Mouse (Mus musculus) heart, embryonic 10.5 days (tissue): ENCODE data around the gene Zcchc8. TPM values are rescaled to one million over a fixed set of nuclear protein-coding genes. Genes with fewer than 3 reads are reported as not detected.

Source experiments
- DNase-seq: peaks from one replicate; pipeline ENCODE4 v3.0.0-alpha.2; 2017; ENCODE audit warnings: low spot score
- H3K27ac ChIP-seq: fragments of 300-500 bp; sonication (generic); 2 replicates; pipeline ENCODE4 v1.5.1; 2016; ENCODE audit warnings: mild to moderate bottlenecking
- H3K27me3 ChIP-seq: fragments of 300-500 bp; sonication (generic); 2 replicates; pipeline ENCODE4 v1.6.1; 2016; ENCODE audit warnings: mild to moderate bottlenecking; ENCODE audit not compliant: poor library complexity, insufficient read depth, severe bottlenecking
- H3K36me3 ChIP-seq: fragments of 300-500 bp; sonication (generic); 2 replicates; pipeline ENCODE4 v1.6.1; 2016; ENCODE audit warnings: mild to moderate bottlenecking, moderate library complexity
- H3K4me1 ChIP-seq: fragments of 300-500 bp; sonication (generic); 2 replicates; pipeline ENCODE4 v1.6.1; 2016; ENCODE audit warnings: mild to moderate bottlenecking
- H3K4me3 ChIP-seq: fragments of 300-500 bp; sonication (generic); 2 replicates; pipeline ENCODE4 v1.5.1; 2016; ENCODE audit warnings: mild to moderate bottlenecking, moderate library complexity
- H3K9me3 ChIP-seq: fragments of 300-500 bp; sonication (generic); 2 replicates; pipeline ENCODE4 v1.6.1; 2016; ENCODE audit warnings: mild to moderate bottlenecking, moderate library complexity
- WGBS: fragments of 180-500 bp; shearing (Covaris S2); methylation state at CpG from one replicate; pipeline ENCODE4 v1.1.7; 2016; 5-methylcytosine and 5-hydroxymethylcytosine counted together
- polyA plus RNA-seq: library from polyadenylated mRNA; unstranded; fragments of >200 nt; fragmentation: Nextera tagmentation; extraction: Ambion mirVana; gene quantifications from 2 replicates; pipeline ENCODE4 v1.2.1, GENCODE M21; 2016

Gene Zcchc8
- polyA plus RNA-seq, 1 experiment from 2014 or later: 77.0 TPM

DNA sequence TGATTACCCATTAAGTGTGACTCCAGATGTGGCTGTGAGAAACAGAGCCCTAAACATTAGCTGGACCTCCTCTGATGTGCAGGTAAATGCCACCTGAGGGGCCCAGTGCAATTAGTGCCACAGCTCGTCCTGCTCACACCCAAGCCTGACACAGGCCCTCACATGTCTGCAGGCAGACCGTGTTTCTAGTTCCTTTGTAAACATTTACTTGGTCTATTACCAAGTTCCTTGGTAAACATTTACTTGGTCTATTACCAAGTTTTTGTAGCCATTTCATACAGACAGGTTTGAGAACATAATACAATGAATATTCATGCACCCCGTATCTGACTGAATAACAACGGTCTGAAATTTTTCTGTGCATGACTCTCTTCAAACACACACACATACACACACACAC is 11.3 kb downstream of the Zcchc8 start:
- H3K27me3 ChIP-seq: no peaks in the 10 kb centered on the region
- H3K27ac ChIP-seq: no peak overlapping the region
- no peaks in the 10 kb centered on the region for H3K9me3 ChIP-seq
- DNase-seq: no peak
- no peaks in the 10 kb centered on the region for H3K4me1 ChIP-seq
- no peak overlapping the region for H3K4me3 ChIP-seq
- 92% methylated on average over 4 of the region's 4 CpGs for WGBS
- H3K36me3 ChIP-seq: peaks cover 99% of the 10 kb centered on the region

DNA sequence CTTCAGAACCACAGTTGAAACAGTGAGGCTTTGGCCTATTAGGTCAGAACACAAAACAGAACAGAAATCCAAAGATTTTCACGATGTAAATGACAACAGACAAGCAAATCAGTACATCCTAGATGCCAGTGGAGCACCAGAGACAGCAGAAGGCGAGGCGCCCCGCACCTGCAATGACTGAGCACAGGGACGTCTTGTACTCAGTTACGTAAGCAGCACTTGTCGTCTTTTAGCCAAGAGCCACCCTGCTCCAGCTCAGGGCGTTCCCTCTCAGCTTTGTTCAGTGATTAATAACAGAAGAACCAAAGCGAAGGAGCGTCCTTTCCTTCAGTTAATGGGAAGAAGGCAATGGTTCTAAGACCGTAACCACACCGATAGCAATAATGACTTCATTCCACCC is 12.3 kb downstream of the Zcchc8 start:
- Histone ChIP-seq H3K27ac (no peak overlapping the region), H3K36me3 (peaks cover 99% of the 10 kb centered on the region), H3K4me1 (no peaks in the 10 kb centered on the region), H3K4me3 (no peak overlapping the region), H3K9me3 (no peaks in the 10 kb centered on the region), H3K27me3 (no peaks in the 10 kb centered on the region)
- DNase-seq: no peak
- WGBS: 96% methylated on average over 12 of the region's 12 CpGs

- Histone ChIP-seq H3K9me3 (no peaks in the 10 kb centered on the region), H3K27ac (no peak overlapping the region), H3K4me1 (no peaks in the 10 kb centered on the region), H3K4me3 (no peak overlapping the region), H3K36me3 (peaks cover 82% of the 10 kb centered on the region), H3K27me3 (no peaks in the 10 kb centered on the region)
- no peak for DNase-seq
- 73% methylated on average over 11 of the region's 11 CpGs for WGBS
These were observed 20.3 kb downstream of the Zcchc8 start for GRCm38 (mm10) chr5:123700625-123701024.

DNA sequence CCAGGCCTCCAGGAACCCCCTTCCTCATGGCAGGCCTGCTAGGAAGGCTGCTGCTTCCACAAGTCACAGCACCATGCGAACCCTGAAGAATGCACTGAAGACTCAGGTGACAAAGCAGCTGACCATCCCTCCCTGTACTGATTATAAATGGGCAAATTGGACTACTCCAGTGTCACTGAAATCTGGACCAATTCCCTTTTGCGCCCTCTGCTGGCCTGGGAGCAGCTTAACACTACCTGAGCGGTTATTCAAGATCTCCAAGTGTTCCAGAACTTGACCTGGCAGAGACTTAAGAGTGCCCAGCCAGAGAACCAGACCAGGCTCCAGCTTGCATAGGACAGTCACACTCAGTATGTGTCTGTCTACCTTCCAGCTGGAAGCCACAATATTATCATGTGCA is 21.7 kb downstream of the Zcchc8 start:
- no peaks in the 10 kb centered on the region for H3K4me1 ChIP-seq
- peaks cover 67% of the 10 kb centered on the region for H3K36me3 ChIP-seq
- H3K4me3 ChIP-seq: no peak overlapping the region
- no peaks in the 10 kb centered on the region for H3K9me3 ChIP-seq
- WGBS: 27% methylated on average over 3 of the region's 3 CpGs
- H3K27ac ChIP-seq: no peak overlapping the region
- no peaks in the 10 kb centered on the region for H3K27me3 ChIP-seq
- no peak for DNase-seq

GRCm38 (mm10) chr5:123696961-123697360 is 23.9 kb downstream of the Zcchc8 start:
- 81% methylated on average over 4 of the region's 4 CpGs for WGBS
- no peak for DNase-seq
- Histone ChIP-seq H3K4me1 (no peaks in the 10 kb centered on the region), H3K27me3 (no peaks in the 10 kb centered on the region), H3K4me3 (no peak overlapping the region), H3K36me3 (peaks cover 45% of the 10 kb centered on the region), H3K27ac (no peak overlapping the region), H3K9me3 (no peaks in the 10 kb centered on the region)

GRCm38 (mm10) chr5:123696244-123696643 is 24.7 kb downstream of the Zcchc8 start:
- Histone ChIP-seq H3K4me3 (no peak overlapping the region), H3K27ac (no peak overlapping the region), H3K36me3 (peaks cover 38% of the 10 kb centered on the region), H3K27me3 (no peaks in the 10 kb centered on the region), H3K4me1 (no peaks in the 10 kb centered on the region), H3K9me3 (no peaks in the 10 kb centered on the region)
- DNase-seq: no peak
- WGBS: 93% methylated on average over 7 of the region's 7 CpGs

GRCm38 (mm10) chr5:123694468-123694867 is 26.4 kb downstream of the Zcchc8 start:
- 62% methylated on average over 6 of the region's 6 CpGs for WGBS
- Histone ChIP-seq H3K27ac (peak overlapping the region; percentile 62; the same call in 1 of the 2 replicates), H3K27me3 (no peaks in the 10 kb centered on the region), H3K9me3 (no peaks in the 10 kb centered on the region), H3K36me3 (peaks cover 23% of the 10 kb centered on the region), H3K4me1 (no peaks in the 10 kb centered on the region), H3K4me3 (no peak overlapping the region)
- no peak for DNase-seq

- no peaks in the 10 kb centered on the region for H3K9me3 ChIP-seq
- peaks cover 33% of the 10 kb centered on the region for H3K4me1 ChIP-seq
- 2% methylated on average over 63 of the region's 64 CpGs for WGBS
- peak within 1 kb of the TSS; percentile 99 for H3K4me3 ChIP-seq
- H3K36me3 ChIP-seq: no peaks in the 10 kb centered on the region
- peak within 1 kb of the TSS; percentile 99 for H3K27ac ChIP-seq
- H3K27me3 ChIP-seq: no peaks in the 10 kb centered on the region
- DNase-seq: peak; percentile 85
These were observed 36.4 kb downstream of the Zcchc8 start, which contains the start of gene Clip1 for GRCm38 (mm10) chr5:123684221-123685144. TSS of gene Clip1 (minus strand) at chr5:123684618.

DNA sequence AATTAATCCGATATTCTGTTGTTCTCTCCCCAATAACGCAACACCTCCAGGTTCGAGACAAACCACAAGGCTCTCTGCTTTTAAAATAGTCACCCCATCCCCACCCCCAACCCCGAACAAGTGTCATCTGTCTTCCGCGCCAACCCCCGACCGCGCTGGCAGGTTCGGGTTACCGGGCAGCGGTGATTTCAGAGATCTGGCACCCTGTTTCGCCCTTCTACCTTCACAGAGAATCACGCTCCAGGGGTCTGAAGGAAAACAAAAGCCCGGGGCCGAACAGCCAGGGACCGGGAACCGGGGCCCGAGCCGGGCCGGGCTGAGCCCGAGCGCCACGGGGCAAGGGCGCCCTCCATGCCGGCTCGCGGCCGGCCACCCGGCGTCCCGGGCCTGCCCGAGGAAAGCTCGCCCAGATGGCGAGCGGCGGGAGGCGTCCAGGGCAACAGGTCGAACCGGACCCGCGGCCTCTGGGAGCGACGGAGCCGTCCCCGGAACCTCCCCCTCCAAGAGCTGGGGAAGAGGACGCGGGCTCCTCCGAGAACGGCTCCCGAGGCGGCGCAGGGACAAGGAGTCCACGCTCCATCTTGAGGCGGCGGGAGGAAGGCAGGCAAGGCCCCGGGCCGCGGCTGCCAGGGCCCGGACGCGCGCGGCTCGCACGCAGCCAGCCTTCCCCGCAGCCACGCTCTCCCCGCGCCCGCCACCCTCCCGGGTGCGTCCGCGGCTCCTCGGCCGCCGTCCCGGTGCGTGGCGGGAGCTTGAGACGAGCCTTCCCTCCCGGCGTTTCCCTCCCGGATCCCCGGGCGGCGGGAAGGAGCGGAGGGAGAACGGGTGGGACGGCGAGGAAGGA is 37.3 kb downstream of the Zcchc8 start:
- H3K4me3 ChIP-seq: peak overlapping the region; percentile 99
- peaks cover 34% of the 10 kb centered on the region for H3K4me1 ChIP-seq
- under 1% methylated on average over 89 of the region's 92 CpGs for WGBS
- no peaks in the 10 kb centered on the region for H3K9me3 ChIP-seq
- no peaks in the 10 kb centered on the region for H3K36me3 ChIP-seq
- H3K27ac ChIP-seq: peak overlapping the region; percentile 99
- peak; percentile 86 for DNase-seq
- no peaks in the 10 kb centered on the region for H3K27me3 ChIP-seq

- Histone ChIP-seq H3K27ac (peak overlapping the region; percentile 99), H3K36me3 (no peaks in the 10 kb centered on the region), H3K4me3 (peak overlapping the region; percentile 99), H3K27me3 (no peaks in the 10 kb centered on the region), H3K4me1 (peaks cover 34% of the 10 kb centered on the region), H3K9me3 (no peaks in the 10 kb centered on the region)
- 6% methylated on average over 6 of the region's 6 CpGs for WGBS
- DNase-seq: no peak
These were observed 37.9 kb downstream of the Zcchc8 start for GRCm38 (mm10) chr5:123683043-123683376.

DNA sequence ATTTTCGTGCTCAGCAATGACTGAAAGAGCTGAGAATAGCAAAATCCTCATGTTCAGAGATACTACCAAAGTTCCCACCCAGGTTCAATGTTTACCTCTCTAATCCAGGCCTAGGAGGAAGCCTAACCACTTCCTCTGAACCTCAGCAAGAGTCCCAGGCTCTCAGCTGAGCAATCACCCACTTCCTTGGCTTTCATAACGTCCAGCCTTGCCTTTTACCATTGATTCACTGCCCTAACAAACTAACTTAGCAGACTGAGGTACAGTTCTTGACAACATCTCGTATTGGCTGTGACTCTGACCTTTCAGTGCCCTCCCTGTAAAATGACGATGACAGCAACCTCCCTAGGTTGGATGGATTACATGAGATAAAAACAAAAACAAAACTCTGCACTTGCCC is 38.5 kb downstream of the Zcchc8 start:
- no peak for DNase-seq
- no peaks in the 10 kb centered on the region for H3K27me3 ChIP-seq
- H3K4me3 ChIP-seq: peak overlapping the region; percentile 99
- peaks cover 2% of the 10 kb centered on the region; the same call in 1 of the 2 replicates for H3K36me3 ChIP-seq
- 32% methylated on average over 4 of the region's 4 CpGs for WGBS
- H3K4me1 ChIP-seq: peaks cover 34% of the 10 kb centered on the region
- peak overlapping the region; percentile 6; the same call in 1 of the 2 replicates for H3K27ac ChIP-seq
- no peaks in the 10 kb centered on the region for H3K9me3 ChIP-seq

- Histone ChIP-seq H3K27me3 (no peaks in the 10 kb centered on the region), H3K4me3 (no peak overlapping the region), H3K9me3 (no peaks in the 10 kb centered on the region), H3K27ac (no peak overlapping the region), H3K4me1 (peaks cover 38% of the 10 kb centered on the region), H3K36me3 (peaks cover 4% of the 10 kb centered on the region; the same call in 1 of the 2 replicates)
- no peak for DNase-seq
- WGBS: 62% methylated on average over 5 of the region's 5 CpGs
These were observed 41.2 kb downstream of the Zcchc8 start for GRCm38 (mm10) chr5:123679546-123680263.
